Mouse (Mus musculus): ENCODE measurements around the gene Uggt1.

Gene Uggt1

DNA sequence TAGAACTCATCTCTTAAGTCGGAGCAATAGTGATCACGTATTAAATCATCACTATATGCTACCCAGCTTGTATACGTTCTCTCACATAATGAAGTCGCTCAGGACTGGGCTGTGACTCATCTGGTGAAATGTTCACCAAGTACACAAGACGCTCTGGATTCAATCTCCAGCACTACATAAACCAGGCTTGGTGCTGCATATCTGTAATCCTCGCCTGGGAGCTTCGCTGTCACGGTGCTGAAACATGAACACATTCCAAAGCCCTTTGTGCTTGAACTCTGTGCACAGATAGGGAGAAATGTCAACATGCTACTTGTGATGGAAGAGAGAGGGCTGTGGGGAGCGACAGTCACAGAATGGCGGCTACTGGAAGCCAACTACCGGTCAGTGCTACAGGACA, 52.6 kb downstream of the Uggt1 start:
- DNase-seq (ENCODE audit: low read depth, low spot score) = no peak

DNA sequence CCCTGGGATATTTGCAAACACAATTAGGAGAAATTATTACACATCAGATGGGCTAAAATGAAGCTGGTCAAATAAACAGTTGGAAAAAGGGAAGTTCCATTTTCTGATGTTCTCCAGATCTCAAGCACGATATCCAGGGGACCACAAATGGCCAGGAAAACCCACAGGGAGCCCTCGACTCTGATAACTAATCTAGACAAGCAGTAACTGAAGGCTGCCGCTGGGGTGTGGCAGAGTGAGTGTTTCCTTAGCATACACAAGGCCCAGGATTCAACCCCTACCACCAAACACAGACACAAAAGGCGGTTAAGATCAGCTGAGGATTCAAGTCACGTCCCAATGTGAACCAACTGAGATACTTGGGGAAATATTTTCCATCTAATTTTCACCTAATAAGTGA, 64.5 kb downstream of the Uggt1 start:
- DNase-seq (ENCODE audit: low read depth, low spot score) = no peak

DNA sequence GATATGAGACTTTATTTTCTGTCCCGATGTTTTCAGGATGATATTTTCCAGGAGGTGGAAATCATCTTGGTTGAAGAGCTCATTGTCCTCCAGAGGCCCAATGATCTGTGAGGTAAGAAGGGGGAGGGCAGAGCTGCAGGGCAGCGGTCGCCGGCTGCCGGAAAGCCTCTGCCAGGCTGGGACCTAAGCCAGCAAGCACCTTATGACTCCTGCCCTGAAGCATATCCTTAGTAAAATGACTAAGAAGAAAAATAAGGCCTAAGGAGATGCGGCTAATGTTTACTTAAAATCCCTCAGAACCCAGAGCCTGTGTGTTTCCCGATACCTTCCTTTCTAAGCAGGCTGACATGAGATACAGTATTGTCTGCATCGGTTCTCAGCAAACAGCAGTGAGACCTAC, 71.1 kb downstream of the Uggt1 start:
- no peak for DNase-seq (ENCODE audit: low read depth, low spot score)

DNA sequence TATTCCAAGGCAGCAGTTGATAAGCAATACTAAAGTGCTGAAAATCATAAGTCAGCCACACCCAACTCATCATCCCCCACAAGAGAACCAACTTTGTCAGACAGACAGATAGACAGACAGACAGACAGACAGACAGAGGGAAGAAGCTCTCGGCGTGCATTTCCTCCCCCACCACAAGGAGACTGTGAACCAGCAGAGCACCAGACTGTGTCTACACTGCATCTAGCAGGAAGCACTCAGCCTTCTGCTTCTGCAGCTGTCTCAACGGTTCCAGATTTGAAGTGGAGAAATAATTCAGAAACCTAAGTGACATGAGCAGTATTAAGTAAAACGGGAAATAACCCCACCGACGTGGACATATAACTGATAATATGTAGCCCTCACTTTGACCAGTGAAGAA, 71.6 kb downstream of the Uggt1 start:
- no peak for DNase-seq (ENCODE audit: low read depth, low spot score)

DNA sequence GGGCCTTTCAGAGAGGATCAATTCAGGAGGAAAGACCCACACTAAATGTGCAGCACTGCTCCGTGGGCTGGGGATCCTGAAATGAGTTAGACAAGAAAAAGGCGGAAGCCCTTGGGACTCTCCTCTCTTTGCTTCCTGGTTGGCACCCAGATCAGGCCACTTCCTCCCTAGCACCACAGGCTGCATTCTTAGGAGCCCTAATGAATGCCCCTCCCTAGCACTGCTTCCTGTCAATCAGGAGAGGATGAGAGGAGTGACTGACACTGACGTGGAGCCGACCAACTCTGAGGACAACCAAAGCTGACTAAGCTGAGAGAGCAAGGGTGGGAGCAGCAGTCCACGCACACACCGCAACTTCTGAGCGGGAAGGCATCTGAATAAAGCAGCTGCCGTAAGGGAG, 81.8 kb downstream of the Uggt1 start:
- DNase-seq (ENCODE audit: low read depth, low spot score) = no peak

DNA sequence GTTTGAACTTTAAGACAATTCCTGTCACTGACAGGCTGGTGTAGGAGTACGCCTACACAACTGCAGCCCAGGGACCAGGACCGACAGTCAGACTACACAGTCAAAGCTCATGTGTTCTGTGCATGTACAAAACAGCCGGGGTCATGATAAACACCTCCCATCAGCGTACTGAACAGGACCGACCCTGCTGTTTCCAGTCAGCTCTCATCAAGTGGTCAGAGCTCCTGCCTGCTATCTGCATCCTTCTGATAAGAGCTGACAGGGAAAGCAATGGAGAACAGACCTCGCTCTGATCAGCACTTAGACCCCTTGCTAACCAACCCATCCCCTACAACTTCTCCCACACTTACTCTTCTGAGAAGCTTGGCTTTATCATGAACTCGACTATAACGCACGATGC, 83.3 kb downstream of the Uggt1 start:
- DNase-seq (ENCODE audit: low read depth, low spot score) = no peak

DNA sequence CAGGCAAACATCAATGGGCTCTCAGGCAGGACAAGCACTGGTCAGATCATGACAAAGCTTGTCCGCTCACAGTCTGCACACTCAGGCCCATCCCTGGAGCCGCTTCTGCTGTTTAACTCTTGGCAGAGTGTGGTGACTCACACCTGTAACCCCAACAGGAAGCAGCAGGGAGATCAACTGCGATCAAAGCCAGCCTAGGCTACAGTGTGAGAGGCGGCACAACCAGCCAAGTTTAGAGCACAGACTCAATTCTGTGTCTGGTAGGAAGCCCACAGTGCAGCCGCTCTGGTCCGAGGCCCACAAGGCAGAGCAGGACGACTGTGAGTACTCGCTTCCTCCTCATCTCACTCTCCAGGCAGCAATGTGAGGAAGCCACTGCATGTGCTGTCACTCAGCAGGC, 84.3 kb downstream of the Uggt1 start:
- DNase-seq (ENCODE audit: low read depth, low spot score) = no peak

DNA sequence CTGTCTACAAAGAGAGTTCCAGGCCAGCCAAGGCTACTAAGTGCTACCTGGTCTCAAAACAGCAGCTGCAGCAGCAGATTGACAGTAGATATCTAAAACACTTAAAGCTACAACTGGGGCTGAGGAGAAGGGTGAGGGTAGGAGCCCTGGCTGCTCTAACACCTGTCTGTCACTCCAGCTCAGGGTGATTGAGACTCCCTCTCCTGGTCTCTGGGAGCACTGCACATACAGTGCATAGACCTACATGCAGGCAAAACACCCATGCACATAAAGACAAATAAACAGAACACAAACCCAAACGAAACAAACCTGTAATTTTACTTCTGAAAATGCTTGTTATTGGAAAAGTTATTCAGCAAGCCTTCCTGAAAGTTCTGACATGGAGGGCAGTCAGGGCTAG, 95.1 kb downstream of the Uggt1 start:
- no peak for DNase-seq (ENCODE audit: low read depth, low spot score)

DNA sequence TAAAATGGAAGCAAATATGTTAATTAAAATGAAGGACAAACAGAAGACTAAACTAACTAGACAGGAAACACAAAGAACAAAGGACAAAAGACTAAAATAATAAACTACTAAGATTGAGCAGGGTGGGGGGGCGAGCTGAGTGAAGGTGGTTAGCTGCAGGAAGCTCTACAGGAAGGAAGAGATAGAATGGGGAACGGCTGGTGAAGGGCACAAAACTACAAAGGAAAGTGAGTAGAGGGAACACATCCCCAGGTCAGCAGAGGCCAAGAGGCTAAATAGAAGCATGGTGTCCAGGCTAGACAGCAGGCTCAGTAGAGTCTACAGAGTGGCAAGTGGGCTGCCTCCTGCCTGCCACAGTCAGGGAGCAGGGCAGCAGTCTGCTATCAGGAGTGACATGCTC, 95.7 kb downstream of the Uggt1 start:
- DNase-seq (ENCODE audit: low read depth, low spot score) = no peak

DNA sequence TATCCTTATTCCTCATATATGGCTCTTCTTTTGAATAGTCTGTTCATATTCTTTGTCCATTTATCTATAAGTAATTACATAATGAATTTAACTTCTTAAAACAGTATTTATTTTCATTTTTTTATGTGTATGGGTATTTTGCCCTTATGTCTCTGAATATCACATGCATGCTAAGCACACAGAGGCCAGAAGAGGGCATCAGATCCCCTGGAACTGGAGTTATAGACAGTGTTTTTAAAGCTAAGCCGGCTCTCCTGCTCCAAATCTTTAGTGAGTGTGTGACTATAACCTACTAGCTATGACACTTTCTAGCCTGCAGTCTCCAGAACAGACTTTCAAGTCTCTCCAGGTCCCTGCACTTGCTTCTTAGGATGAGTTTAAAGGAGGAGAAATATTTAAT, 99.5 kb downstream of the Uggt1 start:
- no peak for DNase-seq (ENCODE audit: low read depth, low spot score)

DNA sequence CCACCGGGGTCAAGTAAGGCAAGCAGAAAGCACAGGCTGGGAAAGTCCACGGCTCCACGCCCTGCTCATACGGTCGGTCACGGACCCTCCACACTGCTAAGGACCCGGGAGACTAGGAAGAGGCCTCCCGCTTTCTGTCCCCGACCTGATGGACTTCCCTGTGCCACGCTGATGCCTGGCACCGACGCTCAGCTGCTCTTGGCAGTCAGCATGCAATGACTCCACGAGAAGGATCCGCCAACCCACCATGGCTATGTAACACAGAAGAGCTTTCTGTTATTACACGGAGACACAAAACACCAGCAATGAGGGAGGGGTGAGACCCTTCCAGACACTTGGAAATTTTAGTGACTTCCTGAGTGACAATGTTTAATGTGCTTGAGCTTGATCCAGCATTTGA, 104.2 kb downstream of the Uggt1 start:
- DNase-seq (ENCODE audit: low read depth, low spot score) = no peak

DNA sequence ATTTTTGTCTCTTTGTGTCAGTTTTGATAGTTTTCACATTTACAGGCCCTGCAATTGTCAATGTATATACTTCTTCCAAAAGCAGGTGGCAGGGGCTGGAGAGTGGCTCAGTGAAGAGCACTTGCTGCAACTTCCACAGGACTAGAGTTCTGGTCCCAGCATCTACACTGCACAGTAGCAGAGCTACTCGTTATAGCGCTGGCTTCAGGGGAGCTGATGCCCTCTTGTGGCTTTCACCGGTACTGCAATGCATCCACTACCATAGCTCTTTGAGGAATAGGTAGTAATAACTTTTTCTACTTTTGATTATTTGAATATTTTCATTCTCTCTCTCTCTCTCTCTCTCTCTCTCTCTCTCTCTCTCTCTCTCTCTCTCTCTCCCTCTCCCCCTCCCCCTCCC, 109.9 kb downstream of the Uggt1 start:
- peak; percentile 39 for DNase-seq (ENCODE audit: low read depth, low spot score)

DNA sequence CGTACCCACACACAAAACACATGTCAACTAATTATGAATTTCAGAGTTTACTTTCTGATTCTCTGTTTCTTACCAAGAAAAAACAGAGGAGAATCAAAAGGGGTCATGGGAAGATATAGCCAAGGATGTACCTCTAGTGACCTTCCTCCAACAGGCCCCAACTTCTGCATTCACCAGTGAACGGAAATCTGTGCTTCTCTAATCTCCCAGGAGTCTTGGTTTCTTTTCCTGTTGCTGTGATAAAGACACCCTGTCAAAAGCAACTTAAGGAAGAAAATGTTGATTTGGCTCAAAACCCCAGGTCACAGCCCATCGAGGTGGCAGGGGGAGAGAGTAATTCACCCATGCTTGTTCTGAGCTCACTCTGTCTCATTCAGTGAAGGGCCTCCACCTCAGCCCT, 110.9 kb downstream of the Uggt1 start:
- no peak for DNase-seq (ENCODE audit: low read depth, low spot score)

DNA sequence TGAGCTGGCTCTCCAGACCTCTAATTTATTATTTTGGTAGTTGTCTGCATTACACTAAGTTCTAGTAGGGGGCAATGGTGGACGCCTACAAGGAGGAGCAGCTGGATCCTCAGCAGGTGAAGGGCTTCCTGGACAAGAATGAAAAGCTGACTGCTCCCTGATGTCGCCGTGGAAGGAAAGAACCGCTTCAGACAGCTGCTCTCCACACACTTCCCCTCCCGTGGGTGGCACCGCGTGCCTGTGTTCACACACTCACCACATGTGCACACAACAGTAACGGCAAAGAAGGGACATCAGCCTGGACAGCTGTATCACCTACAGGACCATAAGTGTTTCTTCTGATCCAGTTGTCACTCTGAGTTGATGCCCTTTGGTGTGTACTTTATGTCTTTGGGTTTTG, 111.5 kb downstream of the Uggt1 start:
- DNase-seq (ENCODE audit: low read depth, low spot score) = no peak

DNA sequence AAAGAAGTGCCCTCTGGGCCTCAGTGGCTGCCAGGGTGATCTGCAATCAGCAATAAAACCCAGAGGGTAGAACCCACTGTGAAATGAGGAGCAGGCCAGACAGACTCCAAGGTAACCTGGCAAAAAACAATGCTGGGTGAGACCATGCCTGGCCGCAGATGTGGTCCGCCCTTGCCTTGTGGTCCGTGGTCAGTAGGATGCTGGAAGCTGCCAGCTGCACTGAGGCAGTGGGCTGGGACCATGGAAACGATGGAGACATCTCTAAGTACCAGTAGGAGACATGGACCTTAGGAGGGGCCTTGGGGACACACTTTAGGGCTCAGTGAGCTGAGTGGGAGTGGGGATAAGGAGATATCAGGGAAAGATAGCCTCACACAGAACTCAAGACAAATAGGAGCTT, 112.3 kb downstream of the Uggt1 start:
- DNase-seq (ENCODE audit: low read depth, low spot score) = no peak

DNA sequence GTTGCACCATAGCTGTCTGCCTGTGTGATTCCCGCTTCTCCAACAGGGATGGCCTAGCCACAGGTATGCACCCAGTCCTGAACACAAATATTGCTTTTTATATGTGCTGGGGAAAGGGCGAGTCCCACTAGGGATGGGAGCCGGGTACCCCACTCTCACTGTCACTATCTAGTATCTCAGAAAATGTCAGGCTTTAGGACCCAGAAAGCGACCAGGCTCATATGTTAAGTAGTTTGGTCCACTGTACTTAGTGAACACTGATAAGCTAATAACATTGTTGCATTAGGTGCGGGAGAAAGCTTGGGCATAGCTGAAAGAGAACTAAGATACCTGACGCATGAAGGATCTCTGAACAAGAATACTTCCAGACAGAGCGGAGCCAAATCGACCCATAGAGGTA, 112.8 kb downstream of the Uggt1 start:
- DNase-seq (ENCODE audit: low read depth, low spot score) = no peak

DNA sequence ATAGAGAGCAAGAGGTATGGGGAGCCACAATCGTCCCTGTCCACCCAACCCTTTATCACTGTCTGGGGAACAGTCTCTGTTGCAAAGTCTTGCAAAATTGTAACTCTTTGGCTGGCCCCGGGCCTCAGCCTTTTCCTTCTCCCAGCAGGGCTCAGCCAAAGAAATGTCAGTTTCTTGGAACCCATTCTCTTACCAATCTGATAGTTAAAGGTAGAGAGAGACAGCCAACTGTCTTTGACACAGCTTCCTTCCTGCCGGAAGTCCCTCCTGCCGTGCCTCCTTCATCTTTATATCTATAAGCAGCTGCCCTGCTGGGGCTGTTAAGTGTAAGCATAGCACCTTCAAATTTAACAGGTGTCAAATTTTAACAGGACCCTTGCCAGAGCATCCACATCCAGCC, 113.4 kb downstream of the Uggt1 start:
- DNase-seq (ENCODE audit: low read depth, low spot score) = no peak

DNA sequence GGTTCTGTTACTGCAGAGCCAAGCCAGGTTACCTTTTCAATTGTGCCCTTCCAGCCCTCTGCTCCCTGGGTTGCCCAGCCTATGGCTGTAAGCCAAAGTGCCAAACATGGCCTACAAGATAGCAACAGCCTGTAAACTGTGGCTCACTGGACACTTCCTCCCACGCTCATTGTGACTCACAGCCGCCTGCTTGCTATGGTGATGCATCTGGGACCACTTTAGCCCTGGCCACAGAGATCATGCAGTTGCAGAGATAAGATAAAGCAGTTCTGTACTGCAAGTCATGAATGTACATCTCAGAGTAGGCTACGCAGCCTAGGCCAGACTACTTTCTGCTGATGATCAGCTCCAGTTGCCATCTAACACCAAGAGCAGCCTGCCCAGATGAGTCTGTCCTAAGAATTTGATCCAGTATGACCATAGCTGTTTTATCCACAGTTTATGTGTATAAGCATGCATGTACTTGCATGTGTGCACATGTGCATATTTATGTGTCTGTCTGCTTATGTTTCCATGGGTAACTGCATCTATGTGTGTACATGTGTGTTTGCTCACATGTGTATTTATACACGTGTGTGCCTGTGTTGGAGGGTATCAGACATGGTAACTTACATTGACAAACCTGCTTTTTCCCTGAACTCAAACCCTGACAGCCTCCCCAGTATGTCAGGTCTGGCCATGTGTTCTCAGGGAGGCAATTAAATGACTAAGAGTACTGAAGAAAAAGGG, 114.0 kb downstream of the Uggt1 start:
- no peak for DNase-seq (ENCODE audit: low read depth, low spot score)

DNA sequence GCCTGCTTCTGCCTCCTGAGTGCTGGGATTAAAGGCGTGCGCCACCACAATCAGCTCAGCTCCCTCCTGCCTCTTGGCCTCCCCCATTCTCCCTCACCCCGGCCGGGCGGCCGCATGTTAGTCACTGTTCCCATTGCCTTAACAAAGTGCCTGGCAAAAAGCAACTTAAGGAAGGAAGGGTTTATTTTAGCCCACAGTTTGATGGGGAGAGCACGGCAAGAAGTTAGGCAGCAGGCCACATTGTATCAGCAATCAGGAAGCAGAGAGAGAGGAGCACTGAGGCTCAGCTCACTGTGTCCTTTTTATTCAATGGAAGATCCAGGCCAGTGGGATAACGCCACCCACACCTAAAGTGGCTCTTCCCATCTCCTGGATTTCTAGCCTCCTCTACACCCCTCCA, 114.6 kb downstream of the Uggt1 start:
- DNase-seq (ENCODE audit: low read depth, low spot score) = no peak

DNA sequence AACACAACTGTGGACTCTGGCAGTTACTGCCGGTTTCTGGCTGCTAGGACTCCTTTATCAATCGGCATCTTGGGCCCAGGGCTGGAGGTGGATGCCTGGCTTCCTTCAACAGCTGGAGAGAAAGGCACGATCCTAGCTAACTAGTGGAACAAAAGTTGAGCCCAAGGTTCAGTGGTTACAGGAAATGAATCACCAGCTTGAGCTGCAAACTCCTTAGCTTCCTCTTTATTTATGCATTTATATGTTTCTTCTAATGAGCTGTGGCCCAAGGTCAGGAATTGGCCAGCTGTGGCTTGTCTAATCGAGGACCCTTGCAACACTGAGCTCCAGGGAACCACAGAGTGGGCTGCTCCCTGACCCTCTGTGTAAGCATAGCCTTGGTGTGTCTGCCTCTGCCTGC, 115.4 kb downstream of the Uggt1 start:
- DNase-seq (ENCODE audit: low read depth, low spot score) = no peak

DNA sequence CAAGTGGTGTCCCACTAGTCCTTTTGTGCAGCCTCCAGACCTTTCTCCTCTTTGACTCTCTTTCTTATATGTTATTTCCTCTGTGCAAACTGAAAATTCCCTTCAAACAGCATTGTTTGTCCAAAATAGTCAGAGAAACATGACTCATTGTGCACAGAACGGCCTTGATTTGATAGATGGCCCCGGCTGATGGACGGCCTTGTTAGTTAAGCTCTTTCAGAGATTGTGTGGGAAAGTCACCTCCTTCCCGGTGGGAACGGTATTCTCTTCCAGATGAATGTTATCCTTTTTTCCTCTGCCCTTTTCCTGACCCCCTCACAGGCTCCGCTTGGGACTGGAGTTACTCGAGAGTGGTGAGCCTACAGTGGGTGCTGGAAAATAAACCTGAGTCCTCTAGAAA, 119.4 kb downstream of the Uggt1 start:
- no peak for DNase-seq (ENCODE audit: low read depth, low spot score)

DNA sequence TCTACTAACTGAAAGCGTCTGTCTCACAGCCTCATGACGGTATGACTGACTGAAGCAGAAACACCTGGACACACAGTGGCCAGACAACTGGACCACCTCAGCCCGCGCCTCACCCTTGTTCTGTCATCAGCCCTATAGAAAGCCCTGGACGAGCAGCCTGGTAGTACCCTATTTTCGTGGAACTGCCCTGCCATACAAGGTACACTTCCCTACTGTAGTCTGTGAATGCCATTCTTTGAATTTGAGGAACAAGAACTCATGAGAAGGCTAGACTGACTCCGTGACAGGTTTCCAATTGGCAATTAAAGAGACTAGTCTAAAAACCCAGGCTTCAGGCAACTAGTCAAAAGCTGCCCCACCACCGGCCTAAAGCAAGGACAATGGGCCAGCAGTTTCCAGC, 123.3 kb downstream of the Uggt1 start:
- DNase-seq (ENCODE audit: low read depth, low spot score) = no peak

DNA sequence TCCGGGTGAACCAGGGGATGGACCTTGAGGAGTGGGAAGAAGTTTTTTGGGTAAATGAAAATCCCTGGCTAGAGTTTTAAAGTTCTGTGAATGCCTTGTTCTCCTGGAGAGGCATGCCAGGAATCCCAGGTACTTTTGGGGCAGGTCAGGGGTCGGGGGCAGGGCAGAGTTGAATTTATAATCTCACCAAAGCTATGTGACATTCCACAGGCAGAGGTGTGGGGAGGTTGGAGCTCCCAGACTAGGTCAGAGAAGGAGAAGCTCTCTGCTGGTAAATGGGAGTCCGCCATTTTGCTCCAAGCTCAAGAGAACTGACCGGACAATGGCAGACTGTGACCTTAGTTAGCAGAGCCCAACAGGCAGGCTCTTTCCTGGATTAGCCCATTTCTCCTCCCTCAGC, 125.1 kb downstream of the Uggt1 start:
- no peak for DNase-seq (ENCODE audit: low read depth, low spot score)

DNA sequence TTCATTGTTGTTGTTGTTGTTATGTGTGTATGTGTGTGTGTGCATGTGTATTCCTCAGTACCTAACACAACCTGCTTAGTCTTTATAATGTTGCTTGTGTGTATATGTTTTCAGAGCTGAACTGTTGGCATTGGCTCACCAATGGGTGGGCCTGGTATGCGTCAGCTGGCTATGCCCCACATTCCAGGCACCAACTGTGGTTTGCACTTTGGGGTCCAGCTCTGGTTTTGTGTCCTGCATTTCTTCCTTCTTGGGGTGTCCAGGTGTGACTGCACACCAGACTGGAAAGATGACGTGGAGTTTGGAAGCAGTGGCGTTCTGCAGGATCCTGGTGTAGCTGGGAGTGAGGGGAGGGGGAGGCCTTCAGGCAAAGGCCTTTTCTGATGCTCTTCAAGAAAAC, 125.6 kb downstream of the Uggt1 start:
- no peak for DNase-seq (ENCODE audit: low read depth, low spot score)

Measured in retina, adult 2 months (tissue).